Mouse (Mus musculus): ENCODE results near the gene Trim66.

The Trim66 gene

GRCm38 (mm10) chr7:109508034-109508433 lies at the start of gene Trim66:
Gene Trim66, minus strand, starts transcription at chr7:109508134.
- DNase-seq (ENCODE audit: low spot score in 2 of 2) = no peak

DNA sequence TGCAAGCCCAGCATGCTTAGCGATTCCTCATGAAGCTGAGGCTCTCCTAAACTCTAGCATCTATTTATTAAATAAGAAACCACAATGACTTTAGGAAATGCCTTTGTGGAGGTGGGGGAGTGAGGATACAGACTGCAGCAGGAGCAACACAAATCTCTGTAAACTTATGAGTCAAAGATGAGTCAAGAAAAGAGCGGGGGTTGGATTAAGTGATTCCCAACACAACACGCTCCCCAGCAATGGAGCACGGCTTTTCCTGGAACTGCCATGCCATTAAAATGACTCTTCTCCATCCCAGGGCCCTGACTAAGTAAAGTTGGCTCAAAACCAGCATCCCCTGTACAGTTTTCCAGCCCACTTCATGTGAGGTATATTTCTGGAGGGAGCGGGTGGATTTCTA lies 38.8 kb upstream of the Trim66 start:
- DNase-seq (ENCODE audit: low spot score in 2 of 2) = no peak

GRCm38 (mm10) chr7:109546186-109546585 lies 38.3 kb upstream of the Trim66 start:
- no peak for DNase-seq (ENCODE audit: low spot score in 2 of 2)

- no peak for DNase-seq (ENCODE audit: low spot score in 2 of 2)
Measured at GRCm38 (mm10) chr7:109545255-109545993, 37.5 kb upstream of the Trim66 start.

- DNase-seq (ENCODE audit: low spot score in 2 of 2) = no peak
Measured at GRCm38 (mm10) chr7:109544792-109545191, 36.9 kb upstream of the Trim66 start.

- DNase-seq (ENCODE audit: low spot score in 2 of 2) = no peak
Measured at GRCm38 (mm10) chr7:109542364-109542628, 34.4 kb upstream of the Trim66 start.

- no peak for DNase-seq (ENCODE audit: low spot score in 2 of 2)
Measured at GRCm38 (mm10) chr7:109541609-109542363, 33.9 kb upstream of the Trim66 start.

- no peak for DNase-seq (ENCODE audit: low spot score in 2 of 2)
Measured at GRCm38 (mm10) chr7:109540902-109541301, 33.0 kb upstream of the Trim66 start.

DNA sequence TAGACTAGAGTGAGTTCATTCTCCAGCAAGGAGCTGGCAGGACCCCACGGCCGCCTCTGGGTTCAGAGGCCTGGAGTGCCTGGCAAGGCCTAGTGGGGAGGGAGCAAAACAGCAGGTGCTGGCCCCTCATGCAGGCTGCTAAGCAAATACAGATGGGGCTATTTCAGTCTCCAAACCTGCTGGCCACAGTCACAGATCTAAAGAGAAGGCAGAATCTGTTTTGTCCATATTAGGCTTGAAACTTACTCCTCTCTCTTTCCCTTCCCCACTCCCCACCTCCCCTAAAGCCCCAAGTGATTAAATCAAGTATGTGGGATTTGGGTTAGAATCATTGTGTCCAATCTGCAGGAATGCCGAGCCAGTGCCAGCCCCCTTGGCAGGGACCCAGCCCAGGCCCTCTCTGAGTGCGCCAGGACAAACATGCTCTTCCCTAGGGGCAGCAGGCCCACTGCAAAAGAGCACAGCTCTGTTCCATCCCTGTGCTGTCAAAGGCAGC lies 28.6 kb upstream of the Trim66 start:
- no peak for DNase-seq (ENCODE audit: low spot score in 2 of 2)

- no peak for DNase-seq (ENCODE audit: low spot score in 2 of 2)
Measured at GRCm38 (mm10) chr7:109534921-109535320, 27.0 kb upstream of the Trim66 start.

DNA sequence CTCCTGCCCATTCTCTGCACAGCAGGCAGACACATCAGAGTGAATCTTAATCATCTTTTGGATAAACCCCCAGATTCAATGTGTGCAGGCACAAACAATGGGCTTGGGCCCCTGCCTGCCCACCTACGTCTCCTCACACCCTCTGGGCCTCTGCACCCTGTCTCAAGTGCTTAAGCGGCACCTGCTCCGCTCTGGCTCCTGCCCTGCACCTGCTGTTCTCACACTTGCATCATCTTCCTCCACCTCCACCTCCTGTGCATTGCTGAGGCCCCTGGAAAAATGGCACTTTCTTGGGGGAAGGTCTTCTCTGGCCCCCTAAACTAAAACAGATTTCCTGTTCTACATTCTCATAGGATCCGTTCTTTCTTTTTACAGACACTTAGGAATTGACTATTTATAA lies 26.0 kb upstream of the Trim66 start:
- no peak for DNase-seq (ENCODE audit: low spot score in 2 of 2)

DNA sequence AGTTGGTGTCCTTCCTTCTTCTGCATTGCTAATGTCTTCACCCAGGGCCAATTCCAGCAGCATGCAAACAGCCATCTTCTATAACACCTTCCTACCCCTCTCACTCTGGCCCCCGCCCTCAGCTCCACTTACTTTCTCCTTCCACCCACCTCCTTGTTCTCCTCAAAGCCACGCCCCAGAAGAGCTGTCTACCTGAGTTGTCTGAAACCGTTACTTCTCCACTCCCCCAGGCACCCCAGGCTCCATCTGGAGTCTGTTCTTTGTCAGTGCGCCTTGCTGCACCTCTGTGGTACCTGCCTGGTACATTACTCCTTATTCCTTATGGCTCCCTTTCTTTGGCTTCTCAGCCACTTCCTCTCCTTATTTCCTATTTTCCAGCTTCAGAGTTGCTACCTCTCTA lies 25.2 kb upstream of the Trim66 start:
- no peak for DNase-seq (ENCODE audit: low spot score in 2 of 2)

- DNase-seq (ENCODE audit: low spot score in 2 of 2) = no peak
Measured at GRCm38 (mm10) chr7:109532691-109533090, 24.8 kb upstream of the Trim66 start.

GRCm38 (mm10) chr7:109531501-109531900 lies 23.6 kb upstream of the Trim66 start:
- DNase-seq (ENCODE audit: low spot score in 2 of 2) = no peak

- DNase-seq (ENCODE audit: low spot score in 2 of 2) = no peak
Measured at GRCm38 (mm10) chr7:109529741-109530140, 21.8 kb upstream of the Trim66 start.

DNA sequence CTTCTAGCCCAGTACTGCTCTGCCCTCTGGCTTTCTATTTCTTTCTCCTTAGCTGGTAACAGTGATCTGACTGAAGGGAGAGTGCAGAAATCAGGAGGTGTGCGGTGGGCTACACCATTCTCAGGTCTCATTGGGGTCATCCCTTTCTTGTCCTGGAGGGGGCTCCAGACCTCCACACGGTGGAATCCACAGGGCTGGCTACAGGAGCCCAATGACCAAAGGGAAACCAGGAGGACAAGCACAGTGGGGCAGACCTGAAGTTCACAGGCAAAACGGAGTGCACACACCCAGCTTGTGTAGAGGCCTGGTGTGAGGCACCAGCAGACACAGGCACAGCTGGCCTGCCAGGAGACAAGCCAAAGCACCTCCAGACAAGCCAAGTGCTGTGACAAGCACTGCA lies 20.4 kb upstream of the Trim66 start:
- DNase-seq (ENCODE audit: low spot score in 2 of 2) = no peak

GRCm38 (mm10) chr7:109527536-109527935 lies 19.6 kb upstream of the Trim66 start:
- DNase-seq (ENCODE audit: low spot score in 2 of 2) = no peak

- no peak for DNase-seq (ENCODE audit: low spot score in 2 of 2)
Measured at GRCm38 (mm10) chr7:109525740-109526663, 18.1 kb upstream of the Trim66 start.

DNA sequence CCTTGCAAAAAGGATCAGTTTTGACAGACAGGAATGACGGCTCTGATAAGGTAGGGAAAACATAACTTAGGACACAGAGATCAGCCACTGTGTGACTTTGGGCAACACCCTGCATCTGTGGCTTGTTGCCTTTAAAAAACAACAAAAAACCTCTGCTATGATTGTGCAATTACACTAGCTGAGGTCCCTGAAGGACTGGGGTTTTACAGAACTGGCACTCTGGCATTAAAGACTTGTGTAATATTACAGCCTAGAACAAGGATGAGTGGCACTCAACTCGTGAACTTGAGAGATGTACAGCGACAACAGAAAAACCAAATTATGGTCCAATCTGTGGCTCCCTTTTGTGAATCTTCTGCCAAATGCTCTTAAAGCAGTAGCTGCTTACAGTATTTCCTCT lies 16.8 kb upstream of the Trim66 start:
- DNase-seq (ENCODE audit: low spot score in 2 of 2) = no peak

DNA sequence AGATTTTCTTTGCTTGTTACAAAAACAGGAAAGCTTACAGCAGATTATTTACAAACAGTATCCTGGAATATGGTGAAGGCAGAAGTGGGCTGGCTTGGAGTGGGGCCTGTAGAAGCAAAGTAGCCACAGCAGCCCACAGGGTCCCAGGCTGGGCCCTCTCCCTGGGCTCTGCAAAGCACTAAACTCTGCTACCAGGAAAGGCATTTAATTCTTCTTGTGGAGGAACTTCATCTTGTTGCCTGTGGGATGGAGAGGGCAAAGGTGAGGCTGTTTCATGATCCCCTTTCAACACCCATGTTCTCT lies 16.5 kb upstream of the Trim66 start:
- DNase-seq (ENCODE audit: low spot score in 2 of 2) = no peak

DNA sequence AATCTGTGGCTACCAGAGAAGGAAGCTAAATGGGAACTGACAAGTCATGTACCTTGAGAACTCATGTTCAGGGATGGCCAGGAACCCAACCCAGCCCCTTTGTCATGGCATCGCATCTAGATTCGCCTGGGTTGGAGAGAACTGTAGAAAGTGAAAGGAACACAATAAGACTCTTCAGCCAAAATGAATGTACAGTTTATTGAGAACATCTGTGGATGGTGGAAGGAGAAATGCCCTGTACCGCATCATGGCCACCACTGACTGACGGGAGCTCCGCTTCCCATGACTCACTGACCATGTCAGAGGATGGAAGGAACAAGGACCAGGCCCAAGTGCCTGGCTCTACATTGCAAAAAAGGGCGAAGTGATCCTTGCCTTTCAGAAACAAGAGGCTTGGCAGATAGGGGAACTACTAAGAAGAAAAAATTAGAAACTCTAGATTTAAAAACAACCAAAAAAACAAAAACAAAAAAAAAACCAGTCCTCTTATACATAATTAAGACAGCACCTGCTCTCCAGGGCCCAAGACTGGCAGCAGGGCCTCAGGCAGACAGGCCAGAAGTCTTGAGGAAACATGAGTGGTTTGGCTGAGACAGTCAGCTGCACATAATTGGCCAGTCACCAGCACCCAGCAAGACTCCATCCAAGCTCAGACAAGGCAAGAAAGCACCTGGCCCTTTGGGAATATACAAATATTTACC lies 16.0 kb upstream of the Trim66 start:
- DNase-seq (ENCODE audit: low spot score in 2 of 2) = no peak

DNA sequence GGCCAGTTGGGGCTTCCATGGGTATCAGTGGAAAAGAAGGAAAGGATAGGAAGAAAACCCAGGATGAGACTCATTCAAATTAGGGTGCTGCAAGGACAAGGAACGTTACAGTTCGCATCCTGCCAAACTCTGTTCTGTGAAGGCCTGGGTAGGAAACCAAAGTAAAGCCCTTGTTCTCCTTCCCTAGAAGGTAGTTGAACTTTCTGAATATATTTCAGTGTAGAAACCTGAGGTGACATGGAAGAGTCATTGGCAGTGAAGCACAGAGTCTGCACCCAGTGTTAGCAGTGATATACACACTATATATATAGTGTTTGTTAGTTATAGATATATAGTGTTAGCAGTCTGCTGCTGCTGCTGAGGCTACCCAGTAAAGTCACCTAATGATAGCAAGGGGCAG lies 15.4 kb upstream of the Trim66 start:
- DNase-seq (ENCODE audit: low spot score in 2 of 2) = no peak
